Mouse (Mus musculus) R1 (cell line): ENCODE results near the gene Dglucy.

ENCODE experiments used
- DNase-seq: peaks from one replicate; pipeline ENCODE4 v3.0.0-alpha.2; 2018; ENCODE audit warnings: low read depth, low spot score

Gene Dglucy

GRCm38 (mm10) chr12:100841211-100841792 is 62.4 kb downstream of the Dglucy start:
- peak; percentile 68 for DNase-seq

- no peak for DNase-seq
Observed at GRCm38 (mm10) chr12:100843171-100843570, 64.3 kb downstream of the Dglucy start.

- DNase-seq: no peak
Observed at GRCm38 (mm10) chr12:100844546-100844945, 65.7 kb downstream of the Dglucy start.

GRCm38 (mm10) chr12:100845829-100846228 is 67.0 kb downstream of the Dglucy start:
- DNase-seq: no peak

GRCm38 (mm10) chr12:100846566-100846965 is 67.7 kb downstream of the Dglucy start:
- no peak for DNase-seq

- DNase-seq: no peak
Observed at GRCm38 (mm10) chr12:100847437-100848080, 68.7 kb downstream of the Dglucy start.

GRCm38 (mm10) chr12:100849421-100850138 is 70.7 kb downstream of the Dglucy start:
- peak; percentile 65 for DNase-seq

GRCm38 (mm10) chr12:100852370-100852769 is 73.5 kb downstream of the Dglucy start:
- DNase-seq: no peak

GRCm38 (mm10) chr12:100856337-100856736 is 77.5 kb downstream of the Dglucy start:
- DNase-seq: no peak

GRCm38 (mm10) chr12:100857791-100858190 is 78.9 kb downstream of the Dglucy start:
- no peak for DNase-seq

GRCm38 (mm10) chr12:100862272-100862671 is 83.4 kb downstream of the Dglucy start:
- no peak for DNase-seq

- no peak for DNase-seq
Observed at GRCm38 (mm10) chr12:100862856-100863446, 84.1 kb downstream of the Dglucy start.

GRCm38 (mm10) chr12:100865072-100865471 is 86.2 kb downstream of the Dglucy start:
- DNase-seq: no peak

GRCm38 (mm10) chr12:100865509-100866078 is 86.7 kb downstream of the Dglucy start:
- DNase-seq: no peak

- no peak for DNase-seq
Observed at GRCm38 (mm10) chr12:100867097-100867496, 88.2 kb downstream of the Dglucy start.

GRCm38 (mm10) chr12:100868049-100868622 is 89.3 kb downstream of the Dglucy start:
- DNase-seq: no peak

- DNase-seq: no peak
Observed at GRCm38 (mm10) chr12:100871234-100871633, 92.4 kb downstream of the Dglucy start.

GRCm38 (mm10) chr12:100871841-100872240 is 93.0 kb downstream of the Dglucy start:
- DNase-seq: no peak

GRCm38 (mm10) chr12:100873612-100874011 is 94.8 kb downstream of the Dglucy start:
- no peak for DNase-seq

- DNase-seq: no peak
Observed at GRCm38 (mm10) chr12:100875553-100875952, 96.7 kb downstream of the Dglucy start.

- DNase-seq: no peak
Observed at GRCm38 (mm10) chr12:100875960-100876359, 97.1 kb downstream of the Dglucy start.

- peak; percentile 48 for DNase-seq
Observed at GRCm38 (mm10) chr12:100877936-100878335, 99.1 kb downstream of the Dglucy start.
